Mouse (Mus musculus): ENCODE measurements around the gene Dag1.
"Not testable (repeated sequence)": the region's sequence is repeated elsewhere in the genome, so short reads cannot be mapped to it uniquely, and the experiment has no call there.

Gene Dag1

GRCm38 (mm10) chr9:108263690-108264190 lies at the start of gene Dag1:
TSS of gene Dag1 (minus strand) at chr9:108263958.
- peak; percentile 99 for DNase-seq (ENCODE audit: low spot score)

GRCm38 (mm10) chr9:108308141-108308540 lies 44.4 kb upstream of the Dag1 start:
- no peak for DNase-seq (ENCODE audit: low spot score)

- no peak for DNase-seq (ENCODE audit: low spot score)
Observed at GRCm38 (mm10) chr9:108307021-108307807, 43.5 kb upstream of the Dag1 start.

GRCm38 (mm10) chr9:108306571-108306980 lies 42.8 kb upstream of the Dag1 start:
- DNase-seq (ENCODE audit: low spot score): no peak

DNA sequence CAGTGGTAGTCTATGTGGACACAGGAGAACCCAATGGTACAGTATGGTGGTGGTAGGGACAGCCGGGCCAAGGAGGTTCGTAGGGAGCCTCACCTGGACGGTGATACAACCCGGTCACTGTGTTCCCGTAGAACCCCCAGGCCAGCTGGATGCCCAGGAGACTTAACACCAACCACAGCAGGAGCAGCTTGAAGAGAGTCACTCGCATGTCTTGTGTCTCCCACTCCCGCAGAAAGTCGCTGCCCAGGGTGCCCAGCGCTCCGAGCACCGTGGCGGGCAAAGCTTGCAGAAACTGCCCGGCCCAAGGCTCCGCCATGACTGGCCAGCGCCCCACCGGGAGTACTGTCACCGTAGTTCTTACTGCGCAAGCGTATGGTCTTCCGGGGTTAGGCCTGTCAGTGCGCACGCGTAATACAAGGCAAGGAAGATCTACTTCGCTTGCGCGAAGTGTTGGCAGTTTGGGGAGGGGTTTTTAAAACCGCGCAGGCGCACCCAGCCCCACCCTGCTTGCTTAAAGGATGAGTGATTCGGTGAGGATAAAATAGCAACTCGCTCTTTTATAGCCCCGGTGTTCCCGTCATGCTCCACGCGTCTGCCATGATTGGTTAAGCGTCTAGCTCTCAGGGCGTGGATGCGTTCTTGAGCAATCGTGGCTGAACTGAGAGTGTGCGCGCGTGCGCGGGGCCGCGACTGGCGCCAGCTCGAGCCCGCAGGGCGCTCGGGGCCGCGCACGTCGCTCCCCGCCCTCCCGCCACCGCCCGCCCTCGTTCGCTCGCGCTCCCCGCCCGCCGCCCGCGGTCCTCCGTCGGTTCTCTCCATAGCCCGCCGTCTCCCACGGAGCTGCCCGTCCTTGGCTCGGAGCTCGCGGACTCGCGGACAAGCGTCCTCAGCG lies 42.1 kb upstream of the Dag1 start, which contains the start of the genes Rhoa and Tcta:
Rhoa (plus strand) TSS at position 501 of the 892 bp plus-strand sequence.
Tcta (minus strand) TSS at position 532 of the 892 bp plus-strand sequence.
- peak; percentile 99 for DNase-seq (ENCODE audit: low spot score)

DNA sequence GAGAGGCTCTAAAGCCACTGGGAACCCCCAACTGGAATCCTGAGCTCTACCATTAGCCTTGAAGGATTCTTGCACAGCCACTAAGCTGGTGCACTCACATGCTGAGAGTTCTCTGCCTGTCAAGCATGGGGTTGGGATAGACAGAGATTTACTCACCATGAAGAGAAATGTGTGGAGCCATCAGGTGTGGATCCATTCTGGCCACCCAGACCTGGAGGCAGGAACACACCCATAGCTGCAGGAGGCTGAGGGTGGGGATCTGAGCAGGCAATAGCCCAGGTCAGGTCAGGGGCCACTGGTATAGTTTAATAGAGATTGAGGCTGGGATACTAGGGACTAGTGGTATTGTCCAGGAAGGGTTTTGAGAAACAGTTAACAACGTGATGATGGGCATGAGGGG lies 41.4 kb upstream of the Dag1 start:
- no peak for DNase-seq (ENCODE audit: low spot score)

- no peak for DNase-seq (ENCODE audit: low spot score)
Observed at GRCm38 (mm10) chr9:108304716-108305115, 41.0 kb upstream of the Dag1 start.

GRCm38 (mm10) chr9:108301853-108302252 lies 38.1 kb upstream of the Dag1 start:
- DNase-seq (ENCODE audit: low spot score): no peak

GRCm38 (mm10) chr9:108296453-108297355 lies 32.9 kb upstream of the Dag1 start, which contains the start of gene Amt:
TSS of gene Amt (plus strand) at chr9:108296853.
- DNase-seq (ENCODE audit: low spot score): no peak

- DNase-seq (ENCODE audit: low spot score): no peak
Observed at GRCm38 (mm10) chr9:108290773-108291172, 27.0 kb upstream of the Dag1 start.

GRCm38 (mm10) chr9:108290016-108290750 lies 26.4 kb upstream of the Dag1 start, which contains the start of gene Nicn1:
TSS of gene Nicn1 (plus strand) at chr9:108290429.
- peak; percentile 91 for DNase-seq (ENCODE audit: low spot score)

DNA sequence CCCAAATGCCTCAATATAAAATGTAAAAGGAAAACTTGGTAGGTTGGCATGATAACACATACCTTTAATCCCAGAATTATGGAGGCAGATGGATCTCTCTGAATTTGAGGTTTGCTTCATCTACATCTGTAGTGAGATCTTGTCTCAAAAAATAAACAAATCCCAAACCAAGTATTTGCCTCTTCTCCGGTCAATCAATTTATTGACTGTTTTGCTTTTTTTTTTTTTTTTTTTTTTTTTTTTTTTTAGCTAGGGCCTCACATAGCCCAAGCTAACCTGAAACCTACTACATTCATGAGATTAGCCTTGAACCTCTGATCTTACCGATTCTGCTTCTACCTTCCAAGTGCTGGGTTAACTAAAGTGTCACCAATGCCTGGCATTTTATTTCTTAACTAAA lies 25.6 kb upstream of the Dag1 start:
- DNase-seq (ENCODE audit: low spot score): no peak

- DNase-seq (ENCODE audit: low spot score): not testable (repeated sequence)
Observed at GRCm38 (mm10) chr9:108287526-108288238, 23.9 kb upstream of the Dag1 start.

- no peak for DNase-seq (ENCODE audit: low spot score)
Observed at GRCm38 (mm10) chr9:108284410-108284809, 20.7 kb upstream of the Dag1 start.

DNA sequence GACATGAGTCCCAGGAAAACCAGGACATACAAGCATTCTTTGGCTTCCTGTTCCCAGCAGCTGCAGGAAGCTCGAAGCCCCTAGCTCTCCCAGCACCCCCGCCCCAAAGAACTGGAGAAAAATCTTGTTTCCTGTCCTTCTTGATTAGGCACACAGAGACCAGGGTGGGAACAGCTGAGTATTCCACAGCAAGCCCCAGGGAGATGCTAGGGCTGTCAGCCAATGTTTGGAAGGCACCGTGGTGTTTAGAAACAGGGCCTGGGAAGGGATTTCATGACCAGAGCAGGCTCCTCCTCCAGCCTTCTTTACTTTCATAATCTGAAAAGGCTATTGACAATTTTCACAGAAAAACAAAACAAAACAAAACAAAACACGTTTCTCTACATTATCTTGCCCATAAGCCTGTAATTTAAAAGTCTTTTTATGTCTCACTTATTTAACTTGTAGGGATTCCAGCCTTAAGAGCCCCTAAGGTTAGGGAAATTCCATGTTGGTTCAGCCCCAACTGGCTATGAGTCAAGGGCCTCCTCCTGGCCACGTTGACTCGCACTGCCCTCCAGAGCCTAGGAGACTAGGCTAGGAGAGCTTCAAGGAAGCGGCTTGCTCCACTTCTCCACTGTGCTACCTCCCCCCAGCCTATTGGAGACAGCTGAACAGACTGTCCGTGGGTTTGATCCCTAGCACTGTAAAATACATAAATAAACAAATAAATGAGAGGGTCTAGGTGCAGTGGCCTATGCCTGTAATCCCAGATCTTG lies 16.5 kb upstream of the Dag1 start:
- DNase-seq (ENCODE audit: low spot score): peak; percentile 79

DNA sequence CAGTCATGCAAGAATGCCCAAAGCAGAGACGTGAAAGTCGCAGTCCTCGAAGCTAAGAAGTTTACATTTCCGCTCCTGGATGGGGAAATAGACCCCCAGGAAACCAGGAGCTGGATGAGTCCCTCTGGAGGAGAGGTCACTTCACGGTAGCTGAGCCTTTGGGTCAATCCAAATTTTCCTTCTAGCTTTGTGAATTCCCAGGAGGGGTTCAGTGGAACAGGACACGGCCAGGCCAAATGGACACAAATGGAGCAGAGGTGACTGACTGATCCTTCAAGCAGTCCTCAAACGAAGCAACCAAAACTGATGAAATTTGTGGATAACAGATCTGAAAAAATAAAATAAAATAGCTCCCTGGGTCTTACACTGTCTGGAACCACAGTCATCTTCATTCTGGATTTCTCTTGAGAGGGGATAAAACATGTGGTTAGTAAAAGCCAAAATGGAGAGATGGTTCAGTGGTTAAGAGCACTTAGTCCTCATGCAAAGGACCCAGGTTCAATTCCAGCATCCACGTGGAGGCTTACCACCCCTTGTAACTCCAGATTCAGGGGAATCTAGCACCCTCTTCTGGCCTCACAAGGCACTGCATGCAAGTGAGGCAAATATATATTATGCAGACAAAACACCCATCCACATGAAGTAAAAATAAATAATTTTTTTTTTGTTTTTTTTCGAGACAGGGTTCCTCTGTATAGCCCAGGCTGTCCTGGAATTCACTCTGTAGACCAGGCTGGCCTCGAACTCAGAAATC lies 15.1 kb upstream of the Dag1 start:
- DNase-seq (ENCODE audit: low spot score): peak; percentile 44

- DNase-seq (ENCODE audit: low spot score): no peak
Observed at GRCm38 (mm10) chr9:108275331-108275659, 11.5 kb upstream of the Dag1 start.

- DNase-seq (ENCODE audit: low spot score): peak; percentile 53
Observed at GRCm38 (mm10) chr9:108274476-108275330, 10.9 kb upstream of the Dag1 start.
